Mouse (Mus musculus): ENCODE results near the gene Olfr120. TPM values are rescaled to one million over a fixed set of nuclear protein-coding genes. Genes with fewer than 3 reads are reported as not detected.
"Not testable (repeated sequence)": the region's sequence is repeated elsewhere in the genome, so short reads cannot be mapped to it uniquely, and the experiment has no call there.

Gene Olfr120
- polyA plus RNA-seq (2014; fragmentation: Nextera tagmentation; extraction: Ambion mirVana) = 0.17 TPM in 1 of 2 replicates, not detected in the other

DNA sequence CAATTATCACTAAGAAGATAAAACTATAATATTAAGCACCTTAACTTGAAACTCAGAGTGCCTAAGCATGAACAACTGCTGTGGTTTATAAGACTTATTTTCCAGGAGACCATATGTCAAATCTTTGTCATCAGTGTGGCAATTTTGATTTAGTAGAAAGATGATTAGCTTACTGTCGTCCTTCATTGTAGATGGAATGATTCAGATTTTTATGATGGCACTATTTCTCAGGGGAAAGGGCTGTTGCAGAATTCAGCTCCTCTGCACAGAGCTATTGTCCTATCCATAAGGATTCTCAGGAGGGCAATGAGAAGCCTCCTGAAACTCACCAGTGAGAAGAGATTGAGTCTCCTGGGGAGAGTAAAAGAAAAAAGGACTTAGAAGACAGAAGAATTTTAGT is at the start of gene Olfr120:
Gene Olfr120, plus strand, starts transcription at position 301 of the 400 bp plus-strand sequence.
- H3K27ac ChIP-seq (replicated peaks; ENCODE audit: low read depth, low read length) = no peak within 1 kb of the TSS
- ATAC-seq (ENCODE audit: low read depth) (no peak), DNase-seq (ENCODE audit: low spot score) (no peak)
- 79% methylated on average over 1 of the region's 1 CpGs for WGBS
- no peaks in the 10 kb centered on the region for H3K27me3 ChIP-seq (replicated peaks; ENCODE audit: control insufficient read depth, insufficient read depth, low read length)
- H3K4me3 ChIP-seq (ENCODE audit: low read depth, low read length) = no peak within 1 kb of the TSS
- no peaks in the 10 kb centered on the region for H3K36me3 ChIP-seq (ENCODE audit: control insufficient read depth, insufficient read depth, low read length)
- H3K4me1 ChIP-seq (ENCODE audit: control insufficient read depth, insufficient read depth, low read length) = no peaks in the 10 kb centered on the region
- no peaks in the 10 kb centered on the region for H3K9me3 ChIP-seq (ENCODE audit: control insufficient read depth, low read length)
- H3K4me2 ChIP-seq (ENCODE audit: low read depth, low read length) = no peak within 1 kb of the TSS
- no peak within 1 kb of the TSS for H3K9ac ChIP-seq (ENCODE audit: low read depth, low read length)

DNA sequence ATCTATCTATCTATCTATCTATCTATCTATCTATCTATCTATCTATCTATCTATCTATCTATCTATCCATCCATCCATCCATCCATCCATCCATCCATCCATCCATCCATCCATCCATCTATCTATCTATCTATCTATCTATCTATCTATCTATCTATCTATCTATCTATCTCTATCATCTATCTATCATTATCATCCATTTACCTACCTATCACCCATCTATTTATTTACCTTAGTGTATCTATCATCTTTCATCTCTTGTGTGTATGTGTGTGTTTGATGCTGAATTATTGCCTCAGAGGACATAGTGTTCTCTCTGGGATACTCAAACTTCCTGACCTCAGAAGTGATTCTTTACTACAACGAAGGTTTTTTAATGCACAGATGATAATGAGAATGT is 25.3 kb upstream of the Olfr120 start, which contains the start of gene Olfr119:
Gene Olfr119, plus strand, starts transcription at position 301 of the 400 bp plus-strand sequence.
- not testable (repeated sequence) for H3K27ac ChIP-seq (replicated peaks; ENCODE audit: low read depth, low read length); H3K4me3 ChIP-seq (ENCODE audit: low read depth, low read length); H3K9ac ChIP-seq (ENCODE audit: low read depth, low read length); H3K36me3 ChIP-seq (ENCODE audit: control insufficient read depth, insufficient read depth, low read length); ATAC-seq (ENCODE audit: low read depth); H3K4me2 ChIP-seq (ENCODE audit: low read depth, low read length); DNase-seq (ENCODE audit: low spot score); H3K4me1 ChIP-seq (ENCODE audit: control insufficient read depth, insufficient read depth, low read length); H3K27me3 ChIP-seq (replicated peaks; ENCODE audit: control insufficient read depth, insufficient read depth, low read length); H3K9me3 ChIP-seq (ENCODE audit: control insufficient read depth, low read length)
- WGBS = 67% methylated on average over 1 of the region's 1 CpGs

DNA sequence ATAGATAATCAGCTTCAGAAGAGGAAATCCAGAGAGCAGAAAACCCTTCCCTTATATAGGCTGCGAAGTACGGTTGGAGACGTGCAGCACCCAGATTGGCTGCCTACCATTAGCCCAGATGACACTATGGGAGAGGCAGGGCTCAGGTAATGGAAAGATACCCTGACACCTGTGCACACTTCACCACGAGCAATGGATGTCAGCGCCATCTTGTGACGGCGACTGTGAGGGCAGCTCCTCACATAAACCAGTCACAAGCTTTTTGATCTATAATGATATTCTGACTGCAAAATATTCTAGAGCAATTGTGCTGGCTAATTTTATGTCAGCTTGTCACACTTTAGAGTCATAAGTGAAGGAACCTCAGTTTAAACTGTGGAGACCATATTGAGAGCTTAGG is 16.5 kb downstream of the Olfr120 start:
- no peaks in the 10 kb centered on the region for H3K27me3 ChIP-seq (replicated peaks; ENCODE audit: control insufficient read depth, insufficient read depth, low read length)

DNA sequence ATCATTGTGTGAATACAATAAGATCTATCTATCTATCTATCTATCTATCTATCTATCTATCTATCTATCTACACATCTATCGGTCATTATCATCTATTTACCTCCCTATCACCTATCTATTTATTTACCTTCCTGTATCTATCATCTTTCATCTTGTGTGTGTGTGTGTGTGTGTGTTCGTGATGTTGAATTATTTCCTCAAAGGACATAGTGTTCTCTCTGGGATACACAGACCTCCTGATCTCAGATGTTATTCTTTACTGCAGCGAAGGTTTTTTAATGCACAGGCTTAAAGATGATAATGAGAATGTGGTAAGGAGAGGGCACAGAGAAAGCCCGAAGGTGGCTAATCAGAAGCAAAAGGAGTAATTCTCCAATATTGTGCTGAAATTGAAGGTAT is 46.7 kb downstream of the Olfr120 start, which contains the start of gene Olfr122:
Gene Olfr122, plus strand, starts transcription at position 301 of the 400 bp plus-strand sequence.
- Histone ChIP-seq H3K9me3 (ENCODE audit: control insufficient read depth, low read length) (no peaks in the 10 kb centered on the region), H3K9ac (ENCODE audit: low read depth, low read length) (no peak within 1 kb of the TSS), H3K4me1 (ENCODE audit: control insufficient read depth, insufficient read depth, low read length) (no peaks in the 10 kb centered on the region), H3K4me2 (ENCODE audit: low read depth, low read length) (no peak within 1 kb of the TSS), H3K27me3 (replicated peaks; ENCODE audit: control insufficient read depth, insufficient read depth, low read length) (no peaks in the 10 kb centered on the region), H3K27ac (replicated peaks; ENCODE audit: low read depth, low read length) (no peak within 1 kb of the TSS), H3K36me3 (ENCODE audit: control insufficient read depth, insufficient read depth, low read length) (no peaks in the 10 kb centered on the region), H3K4me3 (ENCODE audit: low read depth, low read length) (no peak within 1 kb of the TSS)
- 81% methylated on average over 4 of the region's 4 CpGs for WGBS
- ATAC-seq (ENCODE audit: low read depth) (no peak), DNase-seq (ENCODE audit: low spot score) (no peak)

More for the DNA sequence above, 16.5 kb downstream of the Olfr120 start:
- Histone ChIP-seq H3K27ac (replicated peaks; ENCODE audit: low read depth, low read length) (no peak overlapping the region), H3K9me3 (ENCODE audit: control insufficient read depth, low read length) (no peaks in the 10 kb centered on the region), H3K4me2 (ENCODE audit: low read depth, low read length) (no peak overlapping the region), H3K4me1 (ENCODE audit: control insufficient read depth, insufficient read depth, low read length) (no peaks in the 10 kb centered on the region), H3K4me3 (ENCODE audit: low read depth, low read length) (no peak overlapping the region), H3K36me3 (ENCODE audit: control insufficient read depth, insufficient read depth, low read length) (no peaks in the 10 kb centered on the region), H3K9ac (ENCODE audit: low read depth, low read length) (no peak overlapping the region)
- ATAC-seq (ENCODE audit: low read depth) (no peak), DNase-seq (ENCODE audit: low spot score) (no peak)
- 52% methylated on average over 7 of the region's 7 CpGs for WGBS

Other genes starting within 250 kb of the Olfr120 start
- not detected in 2 replicates for gene H2-M2, start 238.3 kb upstream of the Olfr120 start, polyA plus RNA-seq (2014; fragmentation: Nextera tagmentation; extraction: Ambion mirVana)
- 0.12 TPM in 1 of 2 replicates, not detected in the other for gene Olfr110, start 229.3 kb upstream of the Olfr120 start, polyA plus RNA-seq (2014; fragmentation: Nextera tagmentation; extraction: Ambion mirVana)
- gene Olfr111, start 213.8 kb upstream of the Olfr120 start, polyA plus RNA-seq (2014; fragmentation: Nextera tagmentation; extraction: Ambion mirVana) = not detected in 2 replicates
- gene Olfr112, start 152.4 kb upstream of the Olfr120 start, polyA plus RNA-seq (2014; fragmentation: Nextera tagmentation; extraction: Ambion mirVana) = not detected in 2 replicates
- gene Olfr113, start 144.1 kb upstream of the Olfr120 start, polyA plus RNA-seq (2014; fragmentation: Nextera tagmentation; extraction: Ambion mirVana) = not detected in 2 replicates
- gene Olfr114, start 129.1 kb upstream of the Olfr120 start, polyA plus RNA-seq (2014; fragmentation: Nextera tagmentation; extraction: Ambion mirVana) = not detected in 2 replicates
- gene Olfr115, start 94.7 kb upstream of the Olfr120 start, polyA plus RNA-seq (2014; fragmentation: Nextera tagmentation; extraction: Ambion mirVana) = not detected in 2 replicates
- not detected in 2 replicates for gene Olfr116, start 94.6 kb upstream of the Olfr120 start, polyA plus RNA-seq (2014; fragmentation: Nextera tagmentation; extraction: Ambion mirVana)
- gene Olfr117, start 58.0 kb upstream of the Olfr120 start, polyA plus RNA-seq (2014; fragmentation: Nextera tagmentation; extraction: Ambion mirVana) = not detected in 2 replicates
- gene Olfr118, start 54.8 kb upstream of the Olfr120 start, polyA plus RNA-seq (2014; fragmentation: Nextera tagmentation; extraction: Ambion mirVana) = not detected in 2 replicates
- not detected in 2 replicates for gene Olfr119, start 25.2 kb upstream of the Olfr120 start, polyA plus RNA-seq (2014; fragmentation: Nextera tagmentation; extraction: Ambion mirVana)
- 0.18 TPM in 1 of 2 replicates, not detected in the other for gene Olfr121, start 27.0 kb downstream of the Olfr120 start, polyA plus RNA-seq (2014; fragmentation: Nextera tagmentation; extraction: Ambion mirVana)
- gene Olfr122, start 46.8 kb downstream of the Olfr120 start, polyA plus RNA-seq (2014; fragmentation: Nextera tagmentation; extraction: Ambion mirVana) = not detected in 2 replicates
- gene Olfr123, start 71.7 kb downstream of the Olfr120 start, polyA plus RNA-seq (2014; fragmentation: Nextera tagmentation; extraction: Ambion mirVana) = not detected in 2 replicates
- gene Olfr124, start 78.1 kb downstream of the Olfr120 start, polyA plus RNA-seq (2014; fragmentation: Nextera tagmentation; extraction: Ambion mirVana) = 0.15 and 0.30 TPM in 2 replicates
- gene Olfr125, start 111.1 kb downstream of the Olfr120 start, polyA plus RNA-seq (2014; fragmentation: Nextera tagmentation; extraction: Ambion mirVana) = not detected in 2 replicates
- not detected in 2 replicates for gene Olfr126, start 125.7 kb downstream of the Olfr120 start, polyA plus RNA-seq (2014; fragmentation: Nextera tagmentation; extraction: Ambion mirVana)
- not detected in 2 replicates for gene Olfr127, start 178.6 kb downstream of the Olfr120 start, polyA plus RNA-seq (2014; fragmentation: Nextera tagmentation; extraction: Ambion mirVana)
- not detected in 2 replicates for gene Olfr128, start 198.7 kb downstream of the Olfr120 start, polyA plus RNA-seq (2014; fragmentation: Nextera tagmentation; extraction: Ambion mirVana)
- gene Olfr761, start 231.3 kb downstream of the Olfr120 start, polyA plus RNA-seq (2014; fragmentation: Nextera tagmentation; extraction: Ambion mirVana) = not detected in 2 replicates

All from embryonic facial prominence, embryonic 14.5 days (tissue).